Mouse (Mus musculus) myocyte (in vitro differentiated cells): ENCODE measurements at regions not wholly inside any gene's neighbourhood (a gene's known extent, or its start where the extent isn't known, plus 50 kb on each side); places are given as distances from the start of the nearest gene placed in this dataset.
A peak's percentile ranks its signal among the peaks of the same experiment; 100 is the strongest.

Source experiments
- H3K27me3 ChIP-seq: one replicate; pipeline ENCODE4 v1.6.1; 2011; ENCODE audit not compliant: control insufficient read depth, insufficient read depth, insufficient read length
- H3K36me3 ChIP-seq: one replicate; pipeline ENCODE4 v1.6.1; 2011; ENCODE audit not compliant: control insufficient read depth, insufficient read depth
- H3K4me2 ChIP-seq: one replicate; pipeline ENCODE4 v1.6.1; 2011; ENCODE audit warnings: low read depth, control low read depth
- H3K4me3 ChIP-seq: one replicate; pipeline ENCODE4 v1.5.1; 2011; ENCODE audit warnings: mild to moderate bottlenecking, control low read depth, moderate library complexity
- H3K79me2 ChIP-seq: one replicate; pipeline ENCODE4 v1.6.1; 2011; ENCODE audit not compliant: control insufficient read depth, insufficient read depth
- H3ac ChIP-seq: one replicate; pipeline ENCODE4 v1.6.1; 2011; ENCODE audit not compliant: control insufficient read depth, insufficient read length
- CEBPB ChIP-seq: IDR thresholded peaks from 2 replicates; pipeline ENCODE4 v1.6.1; 2011; ENCODE audit warnings: mild to moderate bottlenecking, moderate library complexity; ENCODE audit not compliant: poor library complexity, insufficient read depth, severe bottlenecking
- E2F4 ChIP-seq: IDR thresholded peaks from one replicate; pipeline ENCODE4 v1.6.1; 2011; ENCODE audit warnings: mild to moderate bottlenecking, control low read depth, moderate library complexity; ENCODE audit not compliant: insufficient read depth
- MAX ChIP-seq: IDR thresholded peaks from one replicate; pipeline ENCODE4 v1.6.1; 2011; ENCODE audit warnings: low read depth, mild to moderate bottlenecking, control low read depth
- MYOD1 ChIP-seq, 3 experiments: IDR thresholded peaks; one replicate each; pipeline ENCODE4 v1.6.1; 2011; ENCODE audit warnings: control low read depth in 2 of 3, low read depth in 2 of 3, mild to moderate bottlenecking in 2 of 3, moderate library complexity in 1 of 3; ENCODE audit not compliant: insufficient read length in 2 of 3, control insufficient read depth in 1 of 3
- MYOG ChIP-seq, 3 experiments: IDR thresholded peaks; one replicate each; pipeline ENCODE4 v1.6.1; 2011; ENCODE audit warnings: control low read depth in 2 of 3, low read depth in 2 of 3, mild to moderate bottlenecking in 2 of 3; ENCODE audit not compliant: insufficient read length in 2 of 3, control insufficient read depth in 1 of 3, insufficient read depth in 1 of 3
- POLR2A ChIP-seq: IDR thresholded peaks from one replicate; pipeline ENCODE4 v1.6.1; 2011; ENCODE audit warnings: low read depth, mild to moderate bottlenecking, control low read depth, moderate library complexity; ENCODE audit not compliant: insufficient read length
- POLR2AphosphoS2 ChIP-seq: IDR thresholded peaks from one replicate; pipeline ENCODE4 v1.6.1; 2011; ENCODE audit warnings: low read depth, control low read depth; ENCODE audit not compliant: insufficient read length
- REST ChIP-seq: IDR thresholded peaks from one replicate; pipeline ENCODE4 v1.6.1; 2011; ENCODE audit warnings: mild to moderate bottlenecking, control low read depth, moderate library complexity; ENCODE audit not compliant: insufficient read depth, insufficient read length
- SRF ChIP-seq: IDR thresholded peaks from one replicate; pipeline ENCODE4 v1.6.1; 2011; ENCODE audit warnings: low read depth; ENCODE audit not compliant: control insufficient read depth, insufficient read length
- TCF12 ChIP-seq: IDR thresholded peaks from one replicate; pipeline ENCODE4 v1.6.1; 2011; ENCODE audit warnings: mild to moderate bottlenecking, control low read depth; ENCODE audit not compliant: poor library complexity, insufficient read depth, severe bottlenecking
- TCF3 ChIP-seq: IDR thresholded peaks from one replicate; pipeline ENCODE4 v1.6.1; 2011; ENCODE audit warnings: low read depth, control low read depth; ENCODE audit not compliant: insufficient read length
- USF1 ChIP-seq: IDR thresholded peaks from one replicate; pipeline ENCODE4 v1.6.1; 2011; ENCODE audit warnings: low read depth, mild to moderate bottlenecking, control low read depth, moderate library complexity

DNA sequence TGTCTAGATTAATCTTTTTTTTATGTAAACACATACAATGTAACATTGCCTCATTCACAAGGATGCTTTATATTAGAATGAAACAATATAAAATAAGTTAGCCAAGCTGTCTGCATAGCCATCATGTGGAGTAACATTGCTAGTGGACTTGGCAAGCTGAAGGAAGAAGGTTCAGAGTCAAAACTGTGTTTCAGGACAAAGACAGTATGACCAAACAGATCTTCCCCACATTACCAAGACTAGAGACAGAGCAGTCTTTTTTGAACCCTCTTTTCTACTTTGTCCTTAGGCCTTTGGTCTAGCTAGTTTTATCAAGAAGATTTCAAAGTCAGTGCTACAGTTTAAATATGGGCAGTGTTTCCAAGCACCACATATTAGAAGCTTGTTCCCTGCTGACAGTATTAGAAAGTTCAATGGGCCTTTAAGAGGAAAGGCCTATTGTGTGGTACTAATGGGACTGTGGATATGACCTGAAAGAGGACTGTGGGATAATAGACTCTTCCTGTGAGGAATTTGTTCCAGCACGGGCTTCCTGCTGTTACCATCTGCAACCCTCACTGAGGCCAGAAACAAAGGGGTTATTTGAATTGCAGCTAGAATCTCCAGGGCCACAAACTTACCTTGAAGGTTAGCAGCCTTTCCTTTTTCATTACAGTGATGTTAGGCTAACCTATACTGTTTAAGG is 449.1 kb upstream of the Lrrc7 start:
- H3K4me2 ChIP-seq, result no peak overlapping the region
- H3ac ChIP-seq, result no peak overlapping the region
- TF ChIP-seq POLR2AphosphoS2, result no peak
- TF ChIP-seq MAX, result no peak
- TF ChIP-seq USF1, result no peak
- TF ChIP-seq CEBPB, result no peak
- no peak for TF ChIP-seq TCF12
- no peak for TF ChIP-seq E2F4
- TF ChIP-seq SRF, result no peak
- no peak for TF ChIP-seq POLR2A
- no peak for TF ChIP-seq MYOD1 (IDR thresholded peaks at IDR 0.05; ENCODE audit: control insufficient read depth in 1 of 3, insufficient read length in 2 of 3, low read depth in 2 of 3)
- no peak for TF ChIP-seq MYOG (IDR thresholded peaks at IDR 0.05; ENCODE audit: control insufficient read depth in 1 of 3, insufficient read depth in 1 of 3, insufficient read length in 2 of 3, low read depth in 2 of 3)
- H3K36me3 ChIP-seq, result no peaks in the 10 kb centered on the region
- no peak overlapping the region for H3K4me3 ChIP-seq
- H3K27me3 ChIP-seq, result no peaks in the 10 kb centered on the region
- no peaks in the 10 kb centered on the region for H3K79me2 ChIP-seq

DNA sequence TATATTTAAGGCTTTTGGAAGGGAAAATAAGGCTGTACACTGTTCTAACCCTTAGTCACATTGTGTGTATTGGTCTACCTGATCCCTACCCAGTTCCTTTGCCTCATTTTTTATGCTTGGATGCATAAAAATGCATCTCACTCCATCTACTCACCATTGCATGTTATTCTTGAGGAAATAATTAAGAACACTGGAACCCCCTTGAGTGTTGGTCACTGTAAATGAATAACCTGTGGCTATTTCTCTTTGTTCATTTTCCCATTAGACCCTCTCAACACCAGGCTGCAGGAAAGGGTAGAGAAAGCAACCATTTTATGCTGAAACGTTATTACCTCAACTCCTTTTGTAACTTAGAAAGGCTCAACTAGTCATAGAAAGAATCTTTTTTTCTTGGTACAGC is 442.0 kb upstream of the Lrrc7 start:
- H3K79me2 ChIP-seq, result no peaks in the 10 kb centered on the region
- no peak overlapping the region for H3K4me3 ChIP-seq
- no peak for TF ChIP-seq SRF
- no peak for TF ChIP-seq MYOD1 (IDR thresholded peaks at IDR 0.05; ENCODE audit: control insufficient read depth in 1 of 3, insufficient read length in 2 of 3, low read depth in 2 of 3)
- TF ChIP-seq E2F4, result no peak
- TF ChIP-seq POLR2A, result no peak
- TF ChIP-seq POLR2AphosphoS2, result no peak
- TF ChIP-seq USF1, result no peak
- TF ChIP-seq TCF12, result no peak
- TF ChIP-seq MYOG (IDR thresholded peaks at IDR 0.05; ENCODE audit: control insufficient read depth in 1 of 3, insufficient read depth in 1 of 3, insufficient read length in 2 of 3, low read depth in 2 of 3), result no peak
- no peak for TF ChIP-seq TCF3
- TF ChIP-seq MAX, result no peak
- no peak for TF ChIP-seq REST
- TF ChIP-seq CEBPB, result no peak
- H3K27me3 ChIP-seq, result no peaks in the 10 kb centered on the region
- no peak overlapping the region for H3K4me2 ChIP-seq
- no peak overlapping the region for H3ac ChIP-seq
- H3K36me3 ChIP-seq, result no peaks in the 10 kb centered on the region

DNA sequence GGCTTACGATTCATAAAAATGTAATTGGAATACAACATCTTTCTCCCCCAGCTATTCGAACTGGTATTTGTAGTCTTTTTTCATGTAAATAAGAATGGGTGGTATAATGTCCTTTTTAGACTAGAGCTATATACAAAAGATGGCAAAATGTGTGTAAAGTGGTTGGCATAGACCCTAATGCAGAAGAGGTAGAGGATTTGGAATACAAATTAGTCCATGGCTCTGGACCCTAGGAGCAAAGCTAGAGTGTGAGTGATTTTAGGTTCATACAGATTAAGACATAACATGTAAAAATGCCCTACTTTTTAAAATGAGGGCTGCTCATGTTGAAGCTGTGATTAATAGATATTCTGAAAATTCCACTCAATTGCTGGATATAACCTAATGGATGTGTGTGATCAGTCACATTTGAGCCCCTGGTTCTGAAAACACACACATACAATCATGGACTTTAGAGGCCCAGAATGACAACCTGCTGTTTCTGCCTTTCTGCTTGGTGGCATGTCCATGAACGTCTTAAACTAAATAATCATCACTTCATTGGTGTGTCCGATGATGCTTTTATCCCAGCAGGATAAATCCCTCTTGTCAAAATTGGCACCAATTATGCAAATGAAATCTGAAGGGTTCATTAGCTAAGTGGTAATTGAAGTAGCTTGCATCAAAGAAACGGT is 423.6 kb upstream of the Lrrc7 start:
- no peak overlapping the region for H3K4me3 ChIP-seq
- no peak overlapping the region for H3ac ChIP-seq
- H3K36me3 ChIP-seq, result no peaks in the 10 kb centered on the region
- no peak for TF ChIP-seq POLR2AphosphoS2
- TF ChIP-seq POLR2A, result no peak
- no peaks in the 10 kb centered on the region for H3K27me3 ChIP-seq
- no peak overlapping the region for H3K4me2 ChIP-seq
- H3K79me2 ChIP-seq, result no peaks in the 10 kb centered on the region

DNA sequence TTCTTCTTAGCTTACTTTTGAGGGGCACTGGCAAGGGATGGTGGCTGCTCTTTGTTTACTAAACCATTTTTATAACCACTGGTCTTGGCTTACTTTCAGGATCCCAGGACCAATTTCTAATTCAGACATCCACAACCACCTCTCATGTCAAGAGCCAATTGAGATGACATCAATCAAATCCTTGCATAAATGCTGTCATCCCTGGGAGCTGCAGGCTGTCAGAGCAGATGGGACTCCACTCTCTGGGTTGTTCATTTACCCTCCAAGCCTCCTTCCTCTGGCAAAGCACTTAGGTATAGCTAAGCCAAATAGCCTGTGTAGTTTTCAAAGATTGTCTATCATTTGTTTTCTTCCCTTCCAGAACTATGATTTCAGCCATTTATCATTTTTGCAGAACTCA is 385.0 kb upstream of the Lrrc7 start:
- Histone ChIP-seq H3K27me3 (no peaks in the 10 kb centered on the region), H3K4me2 (no peak overlapping the region), H3K4me3 (no peak overlapping the region), H3ac (no peak overlapping the region), H3K79me2 (no peaks in the 10 kb centered on the region), H3K36me3 (no peaks in the 10 kb centered on the region)
- TF ChIP-seq POLR2A, result no peak
- TF ChIP-seq CEBPB, result no peak
- no peak for TF ChIP-seq SRF
- no peak for TF ChIP-seq TCF3
- TF ChIP-seq TCF12, result no peak
- no peak for TF ChIP-seq MYOG (IDR thresholded peaks at IDR 0.05; ENCODE audit: control insufficient read depth in 1 of 3, insufficient read depth in 1 of 3, insufficient read length in 2 of 3, low read depth in 2 of 3)
- TF ChIP-seq E2F4, result no peak
- TF ChIP-seq USF1, result no peak
- TF ChIP-seq MAX, result no peak
- no peak for TF ChIP-seq POLR2AphosphoS2
- no peak for TF ChIP-seq MYOD1 (IDR thresholded peaks at IDR 0.05; ENCODE audit: control insufficient read depth in 1 of 3, insufficient read length in 2 of 3, low read depth in 2 of 3)
- TF ChIP-seq REST, result no peak

DNA sequence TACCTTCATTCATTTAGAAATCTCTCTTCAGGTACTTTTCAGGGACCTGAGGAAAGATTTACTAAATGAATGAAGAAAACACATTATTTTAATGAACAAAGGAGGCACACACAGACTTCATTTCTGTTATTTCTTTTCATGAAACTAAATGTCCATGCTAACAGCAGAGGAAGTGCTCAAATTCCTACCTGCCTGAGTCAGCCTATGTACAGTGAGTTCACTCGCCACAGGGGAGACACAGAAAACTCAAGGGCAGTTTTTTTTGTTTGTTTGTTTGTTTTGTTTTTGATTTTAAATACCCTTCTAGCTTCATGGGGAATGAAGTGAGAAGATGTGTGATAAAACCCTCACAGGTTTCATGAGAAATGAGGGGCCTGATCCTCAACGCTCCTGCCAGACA is 343.1 kb upstream of the Lrrc7 start:
- H3K4me2 ChIP-seq, result peak overlapping the region; percentile 34
- no peak overlapping the region for H3ac ChIP-seq
- no peaks in the 10 kb centered on the region for H3K36me3 ChIP-seq
- TF ChIP-seq REST (no peak), POLR2AphosphoS2 (no peak), TCF3 (no peak), MYOD1 (IDR thresholded peaks at IDR 0.05; ENCODE audit: control insufficient read depth in 1 of 3, insufficient read length in 2 of 3, low read depth in 2 of 3) (no peak)
- H3K79me2 ChIP-seq, result no peaks in the 10 kb centered on the region
- H3K4me3 ChIP-seq, result no peak overlapping the region
- H3K27me3 ChIP-seq, result no peaks in the 10 kb centered on the region
